Mouse (Mus musculus) liver, embryonic 16.5 days (tissue): Measurements from ENCODE around the gene Zfp287. TPM values are rescaled to one million over a fixed set of nuclear protein-coding genes. Genes with fewer than 3 reads are reported as not detected.
"Not testable (repeated sequence)": the region's sequence is repeated elsewhere in the genome, so short reads cannot be mapped to it uniquely, and the experiment has no call there.

ENCODE experiments used
- ATAC-seq: fragments of 200-750 bp; cut with Nextera tagmentation; 2 replicates; pipeline ENCODE4 v1.8.0; 2017; ENCODE audit warnings: low read depth, mild to moderate bottlenecking, moderate number of reproducible peaks, moderate library complexity
- H3K27ac ChIP-seq: fragments of 300-500 bp; sonication (generic); 2 replicates; pipeline ENCODE4 v1.5.1; 2014; ENCODE audit warnings: mild to moderate bottlenecking, low read length
- H3K27me3 ChIP-seq: fragments of 300-500 bp; sonication (generic); 2 replicates; pipeline ENCODE4 v1.6.1; 2014; ENCODE audit warnings: low read depth, low read length, mixed read lengths; ENCODE audit not compliant: control insufficient read depth, insufficient read depth
- H3K36me3 ChIP-seq: fragments of 300-500 bp; sonication (generic); 2 replicates; pipeline ENCODE4 v1.6.1; 2014; ENCODE audit warnings: mild to moderate bottlenecking; ENCODE audit not compliant: control insufficient read depth, insufficient read depth
- H3K4me1 ChIP-seq: fragments of 300-500 bp; sonication (generic); 2 replicates; pipeline ENCODE4 v1.6.1; 2014; ENCODE audit warnings: low read depth, low read length, mixed read lengths; ENCODE audit not compliant: control insufficient read depth
- H3K4me2 ChIP-seq: fragments of 300-500 bp; sonication (generic); 2 replicates; pipeline ENCODE4 v1.6.1; 2014; ENCODE audit warnings: low read depth, low read length, mixed read lengths
- H3K4me3 ChIP-seq: fragments of 300-500 bp; sonication (generic); 2 replicates; pipeline ENCODE4 v1.5.1; 2014; ENCODE audit warnings: low read depth, mild to moderate bottlenecking, low read length
- H3K9ac ChIP-seq: fragments of 300-500 bp; sonication (generic); 2 replicates; pipeline ENCODE4 v1.6.1; 2014; ENCODE audit warnings: low read depth, low read length
- H3K9me3 ChIP-seq: fragments of 300-500 bp; sonication (generic); replicated peaks from 2 replicates; pipeline ENCODE4 v1.6.1; 2016; ENCODE audit warnings: low read length; ENCODE audit not compliant: control insufficient read depth
- WGBS: fragments of 180-500 bp; shearing (Covaris S2); extraction: QIAGEN DNeasy Blood & Tissue Kit; methylation state at CpG from one replicate; pipeline ENCODE4 v1.1.7; 2014; ENCODE audit not compliant: insufficient replicate concordance; 5-methylcytosine and 5-hydroxymethylcytosine counted together
- polyA plus RNA-seq: library from polyadenylated mRNA; unstranded; fragments of >200 nt; fragmentation: Nextera tagmentation; extraction: Ambion mirVana; gene quantifications from 2 replicates; pipeline ENCODE4 v1.2.1, GENCODE M21; 2015

Zfp287 gene
- polyA plus RNA-seq, 1 experiment from 2014 or later: 0.68 TPM

GRCm38 (mm10) chr11:62752191-62752590, 20.5 kb upstream of the Zfp287 start:
- peaks cover 4% of the 10 kb centered on the region; the same call in 1 of the 2 replicates for H3K27me3 ChIP-seq
- H3K9me3 ChIP-seq: no peaks in the 10 kb centered on the region
- ATAC-seq: no peak
- no peak overlapping the region for H3K9ac ChIP-seq
- H3K4me2 ChIP-seq: no peak overlapping the region
- 56% methylated on average over 11 of the region's 11 CpGs for whole genome bisulfite sequencing
- no peak overlapping the region for H3K4me3 ChIP-seq
- no peak overlapping the region for H3K27ac ChIP-seq
- H3K4me1 ChIP-seq: no peaks in the 10 kb centered on the region
- H3K36me3 ChIP-seq: no peaks in the 10 kb centered on the region

GRCm38 (mm10) chr11:62749445-62749844, 17.7 kb upstream of the Zfp287 start:
- WGBS: 33% methylated on average over 13 of the region's 13 CpGs
- H3K27me3 ChIP-seq: peaks cover 16% of the 10 kb centered on the region
- H3K27ac ChIP-seq, H3K9ac ChIP-seq, H3K4me2 ChIP-seq, H3K4me1 ChIP-seq, H3K9me3 ChIP-seq, ATAC-seq, H3K4me3 ChIP-seq, H3K36me3 ChIP-seq: not testable (repeated sequence)

GRCm38 (mm10) chr11:62748062-62748461, 16.4 kb upstream of the Zfp287 start:
- no peaks in the 10 kb centered on the region for H3K36me3 ChIP-seq
- no peaks in the 10 kb centered on the region for H3K9me3 ChIP-seq
- peaks cover 4% of the 10 kb centered on the region for H3K4me1 ChIP-seq
- H3K4me2 ChIP-seq: no peak overlapping the region
- H3K9ac ChIP-seq: no peak overlapping the region
- no peak overlapping the region for H3K4me3 ChIP-seq
- no peak for ATAC-seq
- H3K27me3 ChIP-seq: peaks cover 16% of the 10 kb centered on the region
- no peak overlapping the region for H3K27ac ChIP-seq
- WGBS: 67% methylated on average over 4 of the region's 4 CpGs

GRCm38 (mm10) chr11:62747227-62747626, 15.5 kb upstream of the Zfp287 start:
- no peak overlapping the region for H3K4me2 ChIP-seq
- H3K4me3 ChIP-seq: no peak overlapping the region
- H3K9ac ChIP-seq: no peak overlapping the region
- peaks cover 16% of the 10 kb centered on the region for H3K27me3 ChIP-seq
- ATAC-seq: no peak
- no peaks in the 10 kb centered on the region for H3K36me3 ChIP-seq
- WGBS: 65% methylated on average over 9 of the region's 9 CpGs
- H3K9me3 ChIP-seq: no peaks in the 10 kb centered on the region
- no peak overlapping the region for H3K27ac ChIP-seq
- H3K4me1 ChIP-seq: peaks cover 4% of the 10 kb centered on the region

- Histone ChIP-seq H3K4me1 (peaks cover 4% of the 10 kb centered on the region), H3K4me2 (peak overlapping the region; percentile 43), H3K27me3 (peaks cover 16% of the 10 kb centered on the region), H3K9me3 (no peaks in the 10 kb centered on the region), H3K9ac (no peak overlapping the region), H3K36me3 (no peaks in the 10 kb centered on the region), H3K4me3 (peak overlapping the region; percentile 28; the same call in 1 of the 2 replicates), H3K27ac (no peak overlapping the region)
- 4% methylated on average over 27 of the region's 27 CpGs for whole genome bisulfite sequencing
- no peak for ATAC-seq
Measured at GRCm38 (mm10) chr11:62746001-62746533, 14.4 kb upstream of the Zfp287 start.

- WGBS: 41% methylated on average over 5 of the region's 5 CpGs
- ATAC-seq: no peak
- H3K27me3 ChIP-seq: peaks cover 16% of the 10 kb centered on the region
- no peak overlapping the region for H3K4me3 ChIP-seq
- no peak overlapping the region for H3K4me2 ChIP-seq
- H3K27ac ChIP-seq: no peak overlapping the region
- peaks cover 4% of the 10 kb centered on the region for H3K4me1 ChIP-seq
- no peak overlapping the region for H3K9ac ChIP-seq
- H3K36me3 ChIP-seq: no peaks in the 10 kb centered on the region
- H3K9me3 ChIP-seq: no peaks in the 10 kb centered on the region
Measured at GRCm38 (mm10) chr11:62744103-62744502, 12.4 kb upstream of the Zfp287 start.

GRCm38 (mm10) chr11:62742261-62742957, 10.7 kb upstream of the Zfp287 start:
- H3K4me2 ChIP-seq: no peak overlapping the region
- peaks cover 16% of the 10 kb centered on the region for H3K27me3 ChIP-seq
- H3K4me1 ChIP-seq: peaks cover 4% of the 10 kb centered on the region
- no peak overlapping the region for H3K4me3 ChIP-seq
- no peaks in the 10 kb centered on the region for H3K9me3 ChIP-seq
- no peaks in the 10 kb centered on the region for H3K36me3 ChIP-seq
- H3K27ac ChIP-seq: no peak overlapping the region
- H3K9ac ChIP-seq: no peak overlapping the region
- no peak for ATAC-seq
- WGBS: 62% methylated on average over 10 of the region's 10 CpGs

- H3K9me3 ChIP-seq: no peaks in the 10 kb centered on the region
- H3K27ac ChIP-seq: no peak overlapping the region
- peaks cover 1% of the 10 kb centered on the region for H3K4me1 ChIP-seq
- ATAC-seq: no peak
- H3K27me3 ChIP-seq: peaks cover 8% of the 10 kb centered on the region
- H3K4me3 ChIP-seq: no peak overlapping the region
- 60% methylated on average over 2 of the region's 2 CpGs for WGBS
- H3K9ac ChIP-seq: no peak overlapping the region
- no peaks in the 10 kb centered on the region for H3K36me3 ChIP-seq
- H3K4me2 ChIP-seq: no peak overlapping the region
Measured at GRCm38 (mm10) chr11:62741186-62741585, 9.5 kb upstream of the Zfp287 start.

- Histone ChIP-seq H3K9ac (no peak overlapping the region), H3K27me3 (peaks cover 18% of the 10 kb centered on the region), H3K36me3 (no peaks in the 10 kb centered on the region), H3K4me1 (peaks cover 4% of the 10 kb centered on the region; the same call in 1 of the 2 replicates), H3K9me3 (no peaks in the 10 kb centered on the region), H3K4me2 (no peak overlapping the region), H3K4me3 (no peak overlapping the region), H3K27ac (no peak overlapping the region)
- 40% methylated on average over 3 of the region's 3 CpGs for WGBS
- ATAC-seq: no peak
Measured at GRCm38 (mm10) chr11:62732665-62733064, 960 bp upstream of the Zfp287 start.
